9 mouse cellular contexts compared by ENCODE assay signal in the genomic region with DNA sequence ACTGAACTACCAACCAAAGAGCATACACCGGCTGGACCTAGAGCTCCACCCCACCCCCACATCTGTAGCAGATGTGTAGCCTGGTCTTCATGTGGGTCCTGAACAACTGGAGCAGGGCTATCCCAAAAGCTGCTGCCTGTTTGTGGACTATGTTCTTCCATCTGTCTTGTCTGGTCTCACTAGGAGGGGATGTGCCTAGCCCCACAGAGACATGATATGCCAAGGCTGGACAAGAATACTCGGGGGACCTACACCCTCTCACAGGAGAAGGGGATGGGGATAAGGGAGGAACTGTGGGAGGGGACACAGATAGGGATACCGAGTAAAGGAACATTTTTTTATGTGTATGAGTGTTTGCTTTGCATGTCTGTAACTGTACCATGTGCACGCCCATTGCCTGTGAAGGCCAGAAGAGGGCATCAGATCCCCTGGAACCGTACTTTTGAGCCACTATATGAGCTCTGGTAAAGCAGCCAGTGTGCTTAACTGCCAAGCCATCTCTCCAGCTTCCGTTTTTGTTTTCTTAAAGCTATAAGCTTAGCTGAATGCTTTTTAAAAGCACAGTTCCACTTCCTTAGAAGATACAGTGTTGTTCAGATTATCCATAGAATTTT. TPM values are rescaled to one million over a fixed set of nuclear protein-coding genes. Genes with fewer than 3 reads are reported as not detected.
DNase-seq lines count a peak whose midpoint lies in the region; ATAC-seq and TF ChIP-seq lines count a peak whose summit lies in the region.
"Had no signal": no experiment of that assay in that cellular context is flagged by ENCODE, and none has a peak within 500 bp of the region (broad histone marks: within the 10 kb centered on the region; RNA-seq: fewer than 3 reads in every experiment).

No protein-coding gene starts in this region.

- H3K9ac ChIP-seq in intestine, embryonic 14.5 days (ENCODE audit: low read length) = no peak overlapping the region
- H3K9ac ChIP-seq in midbrain, postnatal 0 days (replicated peaks; ENCODE audit: low read length, poor library complexity, severe bottlenecking) = no peak overlapping the region

- no peak overlapping the region for H3K4me2 ChIP-seq in intestine, embryonic 14.5 days (ENCODE audit: low read length)
- no peak overlapping the region for H3K4me2 ChIP-seq in midbrain, postnatal 0 days (ENCODE audit: low read depth, low read length, poor library complexity, severe bottlenecking)

- peak; percentile 90 for ATAC-seq in frontal cortex, adult (ENCODE audit: low TSS enrichment)
- ATAC-seq in intestine, embryonic 14.5 days (replicated peaks; ENCODE audit: low FRiP score, low TSS enrichment, low read depth) = peak; percentile 43; the same call in 1 of the 2 replicates
- ATAC-seq in midbrain, postnatal 0 days (ENCODE audit: low FRiP score) = 0 out of 2 replicates have a peak, but pooled peaks have one; percentile 56

- no peaks in the 10 kb centered on the region for H3K36me3 ChIP-seq in intestine, embryonic 14.5 days (ENCODE audit: control insufficient read depth, insufficient read depth, low read length)
- H3K36me3 ChIP-seq in midbrain, postnatal 0 days (ENCODE audit: insufficient read depth, low read length) = no peaks in the 10 kb centered on the region
- no peaks in the 10 kb centered on the region for H3K36me3 ChIP-seq in thymus, adult 2 months (ENCODE audit: control insufficient read depth, insufficient read depth, low read length)

- H3K9me3 ChIP-seq in intestine, embryonic 14.5 days (ENCODE audit: control insufficient read depth, low read length) = no peaks in the 10 kb centered on the region
- no peaks in the 10 kb centered on the region for H3K9me3 ChIP-seq in midbrain, postnatal 0 days (ENCODE audit: low read length)

- peak; percentile 49 for DNase-seq in ovary, postnatal 14 days (ENCODE audit: low spot score)
- no peak for DNase-seq in ovary, postnatal 10 days (ENCODE audit: low spot score)
- DNase-seq in c-Kit-positive CD71-positive TER-119-positive erythroid progenitor cells, embryonic 14.5 days (ENCODE audit: low spot score) = peak; percentile 32
- DNase-seq in intestine, embryonic 14.5 days (ENCODE audit: low spot score) = peak; percentile 69
- DNase-seq in left cerebral cortex, adult 8-10 months (ENCODE audit: low spot score in 2 of 2) = peak; percentile 15 to 39
- DNase-seq in midbrain, postnatal 0 days (ENCODE audit: low spot score) = peak; percentile 80
- peak; percentile 76 for DNase-seq in thymus, adult 2 months

- H3K4me3 ChIP-seq in intestine, embryonic 14.5 days (ENCODE audit: low read depth, low read length) = no peak overlapping the region
- H3K4me3 ChIP-seq in midbrain, postnatal 0 days (ENCODE audit: low read depth, low read length) = no peak overlapping the region
- H3K4me3 ChIP-seq in thymus, adult 2 months (ENCODE audit: control insufficient read depth, insufficient read depth, low read length) = no peak overlapping the region
- H3K4me3 ChIP-seq: erythroblast, embryonic 14.5 days had no signal

- 28% methylated on average over 6 of the region's 6 CpGs for WGBS in intestine, embryonic 14.5 days
- WGBS in midbrain, postnatal 0 days = 36% methylated on average over 6 of the region's 6 CpGs
- WGBS in thymus, adult 2 months = 21% methylated on average over 6 of the region's 6 CpGs

- TF ChIP-seq POLR2A in thymus, adult 2 months (IDR thresholded peaks at IDR 0.05; ENCODE audit: control insufficient read depth, extremely low read depth, insufficient read depth, low read length, poor library complexity) = no peak

- H3K4me1 ChIP-seq in intestine, embryonic 14.5 days (replicated peaks; ENCODE audit: control insufficient read depth, insufficient read depth, low read length) = no peaks in the 10 kb centered on the region
- no peaks in the 10 kb centered on the region for H3K4me1 ChIP-seq in midbrain, postnatal 0 days (ENCODE audit: insufficient read depth, low read length)
- H3K4me1 ChIP-seq in thymus, adult 2 months (replicated peaks; ENCODE audit: control insufficient read depth, insufficient read depth, low read length) = peaks cover 22% of the 10 kb centered on the region

- no peaks in the 10 kb centered on the region for H3K27me3 ChIP-seq in intestine, embryonic 14.5 days (replicated peaks; ENCODE audit: control insufficient read depth, insufficient read depth, low read length)
- no peaks in the 10 kb centered on the region for H3K27me3 ChIP-seq in midbrain, postnatal 0 days (ENCODE audit: insufficient read depth, low read length)
- no peaks in the 10 kb centered on the region for H3K27me3 ChIP-seq in thymus, adult 2 months (ENCODE audit: control insufficient read depth, insufficient read depth, low read length)

- H3K27ac ChIP-seq in intestine, embryonic 14.5 days (ENCODE audit: low read depth) = no peak overlapping the region
- no peak overlapping the region for H3K27ac ChIP-seq in midbrain, postnatal 0 days (ENCODE audit: low read depth, low read length)
- H3K27ac ChIP-seq in thymus, adult 2 months (ENCODE audit: control insufficient read depth, insufficient read depth, low read length) = peak overlapping the region; percentile 27; the same call in 1 of the 2 replicates

- TF ChIP-seq CTCF in midbrain, postnatal 0 days (IDR thresholded peaks at IDR 0.05) = peak; percentile 86
- no peak for TF ChIP-seq CTCF in thymus, adult 2 months (IDR thresholded peaks at IDR 0.05; ENCODE audit: borderline replicate concordance, control insufficient read depth, extremely low read depth, insufficient read depth, low read length, poor library complexity)

RNA-seq across cellular contexts. Expression of gene Olfr223, which starts 31.0 kb away (rescaled TPM):
- polyA plus RNA-seq in intestine, embryonic 14.5 days (2014; fragmentation: Nextera tagmentation; extraction: Ambion mirVana) = not detected in 2 replicates
- not detected for total RNA-seq in left cerebral cortex, adult 8-10 months (2022)
- not detected in 2 replicates for total RNA-seq in midbrain, postnatal 0 days (2014; rRNA removed)
- not detected in 2 replicates for polyA plus RNA-seq in midbrain, postnatal 0 days (2015; fragmentation: Nextera tagmentation; extraction: Ambion mirVana)
- not detected in 2 replicates for polyA plus RNA-seq in thymus, adult 2 months (2012; rRNA removed)
- polyA plus RNA-seq: erythroblast, embryonic 14.5 days had no signal

RNA-seq across cellular contexts. Expression of gene Mprip, which starts 37.0 kb away (rescaled TPM):
- polyA plus RNA-seq in intestine, embryonic 14.5 days (2014; fragmentation: Nextera tagmentation; extraction: Ambion mirVana) = 56.2 and 57.2 TPM in 2 replicates
- 100 to 1,000 TPM; 269 to 287 (median 277) TPM for total RNA-seq in left cerebral cortex, adult 8-10 months (2022)
- 157 and 172 TPM in 2 replicates for total RNA-seq in midbrain, postnatal 0 days (2014; rRNA removed)
- polyA plus RNA-seq in midbrain, postnatal 0 days (2015; fragmentation: Nextera tagmentation; extraction: Ambion mirVana) = 49.3 and 53.3 TPM in 2 replicates
- 172 and 221 TPM in 2 replicates for polyA plus RNA-seq in thymus, adult 2 months (2012; rRNA removed)

RNA-seq across cellular contexts. Expression of gene Olfr222, which starts 48.1 kb away (rescaled TPM):
- not detected in 2 replicates for polyA plus RNA-seq in intestine, embryonic 14.5 days (2014; fragmentation: Nextera tagmentation; extraction: Ambion mirVana)
- not detected for total RNA-seq in left cerebral cortex, adult 8-10 months (2022)
- total RNA-seq in midbrain, postnatal 0 days (2014; rRNA removed) = not detected in 2 replicates
- polyA plus RNA-seq in midbrain, postnatal 0 days (2015; fragmentation: Nextera tagmentation; extraction: Ambion mirVana) = not detected in 2 replicates
- polyA plus RNA-seq in thymus, adult 2 months (2012; rRNA removed) = 0.06 and 0.18 TPM in 2 replicates
- polyA plus RNA-seq: erythroblast, embryonic 14.5 days had no signal
